Mouse (Mus musculus): ENCODE measurements around the gene Plcb1. TPM values are rescaled to one million over a fixed set of nuclear protein-coding genes. Genes with fewer than 3 reads are reported as not detected.

The Plcb1 gene
- 47.8 and 48.3 TPM in 2 replicates for polyA plus RNA-seq (2015; fragmentation: Nextera tagmentation; extraction: Ambion mirVana)

- Histone ChIP-seq H3K4me3 (peak within 1 kb of the TSS; percentile 80), H3K27me3 (no peaks in the 10 kb centered on the region), H3K4me1 (replicated peaks) (peaks cover 15% of the 10 kb centered on the region), H3K27ac (peak within 1 kb of the TSS; percentile 88), H3K4me2 (peak within 1 kb of the TSS; percentile 87), H3K9ac (peak within 1 kb of the TSS; percentile 90), H3K9me3 (no peaks in the 10 kb centered on the region), H3K36me3 (no peaks in the 10 kb centered on the region)
- ATAC-seq (ENCODE audit: low FRiP score) = peak; percentile 99
- under 1% methylated on average over 77 of the region's 88 CpGs for WGBS
Observed at GRCm38 (mm10) chr2:134785970-134786855, at the start of gene Plcb1. Gene Plcb1 (plus strand): TSS chr2:134786067.

DNA sequence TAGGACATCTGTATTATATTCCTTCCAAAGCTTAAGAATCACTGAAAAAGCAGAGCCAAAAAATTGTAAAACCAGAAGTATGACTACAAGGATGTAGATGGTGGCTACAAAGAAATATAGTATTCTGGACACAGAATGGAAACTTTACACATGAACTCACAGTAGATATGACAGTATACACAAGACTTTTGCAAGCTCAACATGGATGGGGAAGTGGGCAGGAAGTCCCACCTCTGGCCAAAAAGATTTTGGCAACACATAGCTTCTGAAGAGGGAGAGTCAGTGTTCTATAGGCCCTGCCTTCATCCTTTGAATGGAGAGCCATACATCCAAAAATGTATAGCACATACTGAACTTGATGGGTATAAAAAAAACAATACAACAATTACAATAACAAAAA is 30.3 kb upstream of the Plcb1 start:
- no peak overlapping the region for H3K4me2 ChIP-seq
- H3K9me3 ChIP-seq = no peaks in the 10 kb centered on the region
- H3K27ac ChIP-seq = no peak overlapping the region
- no peak for ATAC-seq (ENCODE audit: low FRiP score)
- no peak overlapping the region for H3K4me3 ChIP-seq
- H3K27me3 ChIP-seq = no peaks in the 10 kb centered on the region
- no peaks in the 10 kb centered on the region for H3K36me3 ChIP-seq
- no peak overlapping the region for H3K9ac ChIP-seq
- no peaks in the 10 kb centered on the region for H3K4me1 ChIP-seq (replicated peaks)

DNA sequence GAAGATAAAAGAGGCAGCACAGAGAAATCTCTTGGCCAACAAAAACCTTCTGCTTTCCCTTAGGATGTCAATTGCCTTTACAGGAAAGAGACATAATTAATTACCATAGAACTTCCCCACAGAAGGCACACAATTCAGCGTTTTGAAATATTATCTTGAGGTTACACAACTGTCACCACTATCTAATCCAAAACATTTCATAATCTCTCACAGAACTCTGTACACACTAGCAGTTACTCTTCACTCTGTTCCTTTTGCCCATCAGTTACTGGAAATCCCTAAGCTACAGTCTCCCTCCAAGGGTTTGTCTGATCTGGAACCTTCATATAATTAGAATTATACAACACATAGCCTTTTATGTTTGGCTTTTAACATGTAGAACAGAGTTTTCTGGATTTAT is 29.8 kb upstream of the Plcb1 start:
- WGBS = 70% methylated on average over 1 of the region's 1 CpGs
- Histone ChIP-seq H3K4me1 (replicated peaks) (no peaks in the 10 kb centered on the region), H3K27me3 (no peaks in the 10 kb centered on the region), H3K9ac (no peak overlapping the region), H3K4me3 (no peak overlapping the region), H3K9me3 (no peaks in the 10 kb centered on the region), H3K4me2 (no peak overlapping the region), H3K27ac (no peak overlapping the region), H3K36me3 (no peaks in the 10 kb centered on the region)
- ATAC-seq (ENCODE audit: low FRiP score) = no peak

GRCm38 (mm10) chr2:134761029-134761428 is 24.8 kb upstream of the Plcb1 start:
- H3K27ac ChIP-seq = no peak overlapping the region
- no peak; the same call in 1 of the 2 replicates for ATAC-seq (ENCODE audit: low FRiP score)
- no peaks in the 10 kb centered on the region for H3K36me3 ChIP-seq
- H3K9ac ChIP-seq = no peak overlapping the region
- no peaks in the 10 kb centered on the region for H3K27me3 ChIP-seq
- no peak overlapping the region for H3K4me3 ChIP-seq
- no peak overlapping the region for H3K4me2 ChIP-seq
- no peaks in the 10 kb centered on the region for H3K9me3 ChIP-seq
- 90% methylated on average over 1 of the region's 1 CpGs for WGBS
- no peaks in the 10 kb centered on the region for H3K4me1 ChIP-seq (replicated peaks)

GRCm38 (mm10) chr2:134763406-134763990 is 22.4 kb upstream of the Plcb1 start:
- H3K4me1 ChIP-seq (replicated peaks) = no peaks in the 10 kb centered on the region
- no peak overlapping the region for H3K9ac ChIP-seq
- H3K27me3 ChIP-seq = no peaks in the 10 kb centered on the region
- no peak overlapping the region for H3K4me2 ChIP-seq
- 97% methylated on average over 8 of the region's 8 CpGs for WGBS
- no peaks in the 10 kb centered on the region for H3K9me3 ChIP-seq
- no peak overlapping the region for H3K4me3 ChIP-seq
- H3K36me3 ChIP-seq = no peaks in the 10 kb centered on the region
- ATAC-seq (ENCODE audit: low FRiP score) = no peak
- H3K27ac ChIP-seq = no peak overlapping the region

GRCm38 (mm10) chr2:134764506-134764905 is 21.4 kb upstream of the Plcb1 start:
- no peak for ATAC-seq (ENCODE audit: low FRiP score)
- H3K27ac ChIP-seq = no peak overlapping the region
- H3K27me3 ChIP-seq = no peaks in the 10 kb centered on the region
- WGBS = 95% methylated on average over 2 of the region's 2 CpGs
- no peak overlapping the region for H3K4me2 ChIP-seq
- no peaks in the 10 kb centered on the region for H3K4me1 ChIP-seq (replicated peaks)
- no peaks in the 10 kb centered on the region for H3K36me3 ChIP-seq
- H3K9me3 ChIP-seq = no peaks in the 10 kb centered on the region
- H3K4me3 ChIP-seq = no peak overlapping the region
- no peak overlapping the region for H3K9ac ChIP-seq

DNA sequence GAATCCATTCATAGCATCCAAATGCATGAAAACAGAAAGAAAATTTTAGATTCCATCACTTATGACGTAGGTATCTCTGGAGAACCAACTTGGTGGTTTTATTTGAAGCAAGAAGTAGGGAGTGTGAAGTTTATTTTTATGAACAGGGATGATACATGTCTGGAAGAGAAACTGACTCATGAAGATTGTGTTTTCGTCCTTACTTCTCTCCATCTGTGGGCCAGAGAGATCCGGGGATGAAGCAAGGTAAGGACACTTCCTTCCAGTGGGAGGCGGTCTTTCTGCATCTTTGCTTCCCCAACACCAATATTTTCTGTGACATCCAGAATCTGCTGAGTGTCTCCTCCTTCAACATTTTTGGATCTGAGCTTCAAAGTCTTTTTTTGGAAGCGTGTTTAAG is 6.0 kb upstream of the Plcb1 start:
- Histone ChIP-seq H3K27ac (no peak overlapping the region), H3K4me1 (replicated peaks) (no peaks in the 10 kb centered on the region)
- no peak for ATAC-seq (ENCODE audit: low FRiP score)

GRCm38 (mm10) chr2:134780316-134780715 is 5.6 kb upstream of the Plcb1 start:
- Histone ChIP-seq H3K4me3 (no peak overlapping the region), H3K36me3 (no peaks in the 10 kb centered on the region), H3K4me1 (replicated peaks) (no peaks in the 10 kb centered on the region), H3K27ac (no peak overlapping the region), H3K9me3 (no peaks in the 10 kb centered on the region), H3K27me3 (no peaks in the 10 kb centered on the region), H3K4me2 (no peak overlapping the region), H3K9ac (no peak overlapping the region)
- ATAC-seq (ENCODE audit: low FRiP score) = no peak

More for the DNA sequence above, 6.0 kb upstream of the Plcb1 start:
- no peaks in the 10 kb centered on the region for H3K9me3 ChIP-seq
- no peaks in the 10 kb centered on the region for H3K27me3 ChIP-seq
- H3K9ac ChIP-seq = no peak overlapping the region
- H3K4me2 ChIP-seq = no peak overlapping the region
- WGBS = 76% methylated on average over 5 of the region's 5 CpGs
- no peak overlapping the region for H3K4me3 ChIP-seq
- no peaks in the 10 kb centered on the region for H3K36me3 ChIP-seq

DNA sequence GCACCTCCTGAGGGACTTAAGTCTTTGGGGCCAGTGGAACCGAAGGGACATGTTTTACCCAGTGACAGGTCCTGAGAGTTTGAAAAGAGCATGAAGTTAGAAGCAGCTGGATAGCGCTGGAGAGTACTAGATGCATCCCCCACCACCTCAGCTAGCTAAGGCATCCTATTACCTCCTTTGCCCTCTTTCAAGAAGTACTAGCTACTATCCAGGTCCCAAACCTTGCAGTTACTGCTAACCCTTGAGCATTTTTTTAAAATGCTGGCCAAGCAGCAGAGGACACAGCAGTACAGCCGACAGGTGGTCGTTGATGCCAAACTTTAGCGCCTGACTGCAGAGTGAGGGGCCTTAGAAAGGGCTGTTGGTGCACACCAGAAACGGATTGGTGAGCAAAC is 986 bp downstream of the Plcb1 start:
- Histone ChIP-seq H3K4me3 (peak overlapping the region; percentile 80), H3K27me3 (no peaks in the 10 kb centered on the region), H3K36me3 (no peaks in the 10 kb centered on the region), H3K4me1 (replicated peaks) (peaks cover 15% of the 10 kb centered on the region), H3K4me2 (peak overlapping the region; percentile 87), H3K9me3 (no peaks in the 10 kb centered on the region), H3K27ac (peak overlapping the region; percentile 88), H3K9ac (peak overlapping the region; percentile 90)
- WGBS = 11% methylated on average over 6 of the region's 6 CpGs
- no peak for ATAC-seq (ENCODE audit: low FRiP score)

- no peaks in the 10 kb centered on the region for H3K36me3 ChIP-seq
- peak overlapping the region; percentile 87 for H3K4me2 ChIP-seq
- peaks cover 15% of the 10 kb centered on the region for H3K4me1 ChIP-seq (replicated peaks)
- H3K27ac ChIP-seq = no peak overlapping the region
- no peak for ATAC-seq (ENCODE audit: low FRiP score)
- no peaks in the 10 kb centered on the region for H3K9me3 ChIP-seq
- WGBS = 54% methylated on average over 12 of the region's 12 CpGs
- H3K4me3 ChIP-seq = peak overlapping the region; percentile 80
- H3K9ac ChIP-seq = peak overlapping the region; percentile 90
- no peaks in the 10 kb centered on the region for H3K27me3 ChIP-seq
Observed at GRCm38 (mm10) chr2:134787336-134788095, 1.6 kb downstream of the Plcb1 start.

- no peak overlapping the region for H3K4me3 ChIP-seq
- no peak overlapping the region for H3K27ac ChIP-seq
- H3K27me3 ChIP-seq = no peaks in the 10 kb centered on the region
- WGBS = 85% methylated on average over 7 of the region's 7 CpGs
- no peak overlapping the region for H3K4me2 ChIP-seq
- H3K9ac ChIP-seq = no peak overlapping the region
- no peaks in the 10 kb centered on the region for H3K36me3 ChIP-seq
- H3K4me1 ChIP-seq (replicated peaks) = peaks cover 14% of the 10 kb centered on the region
- ATAC-seq (ENCODE audit: low FRiP score) = no peak
- no peaks in the 10 kb centered on the region for H3K9me3 ChIP-seq
Observed at GRCm38 (mm10) chr2:134792926-134793325, 7.1 kb downstream of the Plcb1 start.

DNA sequence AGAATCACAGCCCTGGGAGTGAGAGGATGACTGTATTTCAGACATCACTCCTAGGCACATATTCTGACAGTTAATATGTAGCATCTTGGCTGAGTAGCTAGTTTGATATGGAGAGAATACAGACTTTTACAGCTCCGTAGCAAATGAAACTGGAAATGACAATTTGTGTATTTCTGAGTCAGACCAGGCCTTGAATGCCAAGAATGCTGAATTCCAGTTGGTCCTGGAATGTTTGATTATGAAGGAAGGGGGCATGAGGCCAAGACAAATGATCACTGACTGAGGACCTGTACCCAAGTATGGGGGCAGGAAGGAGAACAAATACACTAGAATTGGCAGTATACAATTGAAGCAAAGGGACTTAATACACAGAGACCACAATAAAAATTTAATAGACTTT is 14.4 kb downstream of the Plcb1 start:
- 76% methylated on average over 1 of the region's 1 CpGs for WGBS
- Histone ChIP-seq H3K9ac (no peak overlapping the region), H3K9me3 (no peaks in the 10 kb centered on the region), H3K4me1 (replicated peaks) (no peaks in the 10 kb centered on the region), H3K27ac (no peak overlapping the region), H3K27me3 (no peaks in the 10 kb centered on the region), H3K4me3 (no peak overlapping the region), H3K36me3 (no peaks in the 10 kb centered on the region), H3K4me2 (no peak overlapping the region)
- ATAC-seq (ENCODE audit: low FRiP score) = no peak

Measured in hindbrain, embryonic 13.5 days (tissue).